Mouse (Mus musculus) stomach, postnatal 0 days (tissue): ENCODE data around the gene Cry2.

Experiments used
- CTCF ChIP-seq: IDR thresholded peaks from 2 replicates; pipeline ENCODE4 v1.5.1; 2016; ENCODE audit warnings: antibody characterized with exemption, low read depth, mild to moderate bottlenecking, moderate library complexity
- EP300 ChIP-seq: optimal IDR thresholded peaks from 2 replicates; pipeline ENCODE3; 2016; ENCODE audit warnings: antibody characterized with exemption

GRCm38 (mm10) chr2:92421723-92422387 is 12.0 kb downstream of the Cry2 start:
- no peak for TF ChIP-seq CTCF
- TF ChIP-seq EP300, result no peak
